Mouse (Mus musculus): ENCODE measurements around the gene Osbpl3. TPM values are rescaled to one million over a fixed set of nuclear protein-coding genes. Genes with fewer than 3 reads are reported as not detected.

Osbpl3 gene
- total RNA-seq (2021), result 10 to 100 TPM; 14.3 to 15.2 TPM
- long read RNA-seq, experiment 1, partial matches to known transcripts, result 1 of 2 reads
- long read RNA-seq, experiment 1, other reads (novel, unspliced or antisense), result 1 of 2 reads
- long read RNA-seq, experiment 2, partial matches to known transcripts, result 2 of 4 reads
- long read RNA-seq, experiment 2, other reads (novel, unspliced or antisense), result 2 of 4 reads

GRCm38 (mm10) chr6:50455829-50456469, at the start of gene Osbpl3:
Gene Osbpl3 (minus strand): TSS chr6:50456201.
- DNase-seq (ENCODE audit: low spot score in 2 of 2), result peak; percentile 83 to 87

DNA sequence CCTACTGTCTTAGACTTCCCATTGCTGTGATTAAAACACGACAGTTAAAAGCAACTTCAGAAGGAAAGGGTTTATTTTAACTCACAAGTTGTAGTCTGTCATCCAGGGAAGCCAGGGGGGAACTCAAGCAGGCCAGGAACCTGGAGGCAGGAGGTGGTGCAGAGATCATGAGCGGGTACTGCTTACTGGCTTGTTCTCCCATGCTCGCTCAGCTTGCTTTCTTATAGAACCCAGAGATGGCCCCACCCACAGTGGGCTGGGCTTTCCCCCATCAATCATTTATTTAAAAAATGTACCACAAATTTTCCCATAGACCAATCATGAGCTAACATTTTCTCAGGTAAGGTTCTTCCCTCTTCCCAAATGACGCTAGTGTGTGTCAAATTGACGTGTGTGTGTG, 49.5 kb upstream of the Osbpl3 start:
- DNase-seq (ENCODE audit: low spot score in 2 of 2), result no peak

GRCm38 (mm10) chr6:50504711-50505110, 48.7 kb upstream of the Osbpl3 start:
- no peak for DNase-seq (ENCODE audit: low spot score in 2 of 2)

- no peak for DNase-seq (ENCODE audit: low spot score in 2 of 2)
Observed at GRCm38 (mm10) chr6:50503779-50504178, 47.8 kb upstream of the Osbpl3 start.

DNA sequence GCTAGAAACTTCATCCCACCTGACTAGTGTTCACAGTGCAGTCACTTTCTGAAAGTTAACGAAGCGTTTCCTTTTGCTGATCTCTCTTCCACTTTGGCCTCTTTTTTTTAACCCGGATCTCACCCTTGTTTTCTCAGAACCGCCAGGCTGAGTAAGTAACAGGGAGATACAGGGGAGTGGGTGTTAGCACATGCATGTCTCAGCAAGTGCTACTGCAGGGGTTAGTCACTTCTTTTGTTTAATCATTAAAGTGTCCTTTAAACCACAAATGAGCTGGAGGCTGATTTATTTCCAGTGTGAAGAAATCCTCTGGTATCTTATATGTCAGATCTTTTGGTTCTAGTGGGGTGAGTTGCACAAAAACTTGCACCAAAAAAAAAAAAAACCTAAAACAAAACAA, 47.0 kb upstream of the Osbpl3 start:
- no peak for DNase-seq (ENCODE audit: low spot score in 2 of 2)

DNA sequence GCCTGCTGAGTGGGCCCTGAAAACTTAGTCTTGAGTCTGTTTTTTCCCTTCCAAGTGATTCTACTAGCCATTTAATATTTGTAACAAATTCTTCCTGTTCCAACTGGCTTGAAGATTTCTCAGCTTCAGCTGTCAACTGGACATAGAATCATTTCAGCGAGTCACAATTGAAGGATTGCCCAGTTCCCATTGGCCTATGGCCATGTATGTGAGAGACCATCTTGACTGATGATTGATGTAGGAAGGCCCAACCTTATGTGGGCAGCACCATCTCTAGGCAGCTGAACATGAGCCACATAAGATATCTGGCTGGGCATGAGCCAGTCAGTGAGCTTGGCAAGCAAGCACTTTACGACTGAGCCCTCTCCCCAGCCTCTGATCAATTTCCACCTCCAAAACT, 42.3 kb upstream of the Osbpl3 start:
- DNase-seq (ENCODE audit: low spot score in 2 of 2), result peak in 1 of 2 experiments; percentile 32

GRCm38 (mm10) chr6:50490519-50490918, 34.5 kb upstream of the Osbpl3 start:
- no peak for DNase-seq (ENCODE audit: low spot score in 2 of 2)

- no peak for DNase-seq (ENCODE audit: low spot score in 2 of 2)
Observed at GRCm38 (mm10) chr6:50489380-50489779, 33.4 kb upstream of the Osbpl3 start.

GRCm38 (mm10) chr6:50486035-50486902, 30.3 kb upstream of the Osbpl3 start:
- no peak for DNase-seq (ENCODE audit: low spot score in 2 of 2)

GRCm38 (mm10) chr6:50483426-50483825, 27.4 kb upstream of the Osbpl3 start:
- peak in 1 of 2 experiments; percentile 34 for DNase-seq (ENCODE audit: low spot score in 2 of 2)

DNA sequence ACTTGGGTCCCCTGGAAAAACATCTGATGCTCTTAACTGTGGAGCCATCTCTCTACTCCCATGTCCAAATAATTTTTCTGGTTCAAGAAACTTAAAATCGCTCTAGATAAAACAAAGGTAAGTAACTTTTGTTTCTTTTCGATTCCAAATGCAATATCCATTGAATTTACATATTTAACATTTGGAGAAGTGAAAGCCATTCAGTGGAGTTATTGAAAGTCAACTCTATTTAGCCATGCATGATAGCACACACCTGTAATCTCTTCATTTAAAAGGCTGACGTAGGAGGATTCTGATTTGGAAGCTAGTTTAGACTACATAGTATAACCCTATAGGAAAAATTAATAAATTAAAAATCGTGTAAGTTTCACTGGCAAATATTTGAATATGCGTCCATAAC, 25.5 kb upstream of the Osbpl3 start:
- no peak for DNase-seq (ENCODE audit: low spot score in 2 of 2)

GRCm38 (mm10) chr6:50466451-50466850, 10.4 kb upstream of the Osbpl3 start:
- DNase-seq (ENCODE audit: low spot score in 2 of 2), result no peak

DNA sequence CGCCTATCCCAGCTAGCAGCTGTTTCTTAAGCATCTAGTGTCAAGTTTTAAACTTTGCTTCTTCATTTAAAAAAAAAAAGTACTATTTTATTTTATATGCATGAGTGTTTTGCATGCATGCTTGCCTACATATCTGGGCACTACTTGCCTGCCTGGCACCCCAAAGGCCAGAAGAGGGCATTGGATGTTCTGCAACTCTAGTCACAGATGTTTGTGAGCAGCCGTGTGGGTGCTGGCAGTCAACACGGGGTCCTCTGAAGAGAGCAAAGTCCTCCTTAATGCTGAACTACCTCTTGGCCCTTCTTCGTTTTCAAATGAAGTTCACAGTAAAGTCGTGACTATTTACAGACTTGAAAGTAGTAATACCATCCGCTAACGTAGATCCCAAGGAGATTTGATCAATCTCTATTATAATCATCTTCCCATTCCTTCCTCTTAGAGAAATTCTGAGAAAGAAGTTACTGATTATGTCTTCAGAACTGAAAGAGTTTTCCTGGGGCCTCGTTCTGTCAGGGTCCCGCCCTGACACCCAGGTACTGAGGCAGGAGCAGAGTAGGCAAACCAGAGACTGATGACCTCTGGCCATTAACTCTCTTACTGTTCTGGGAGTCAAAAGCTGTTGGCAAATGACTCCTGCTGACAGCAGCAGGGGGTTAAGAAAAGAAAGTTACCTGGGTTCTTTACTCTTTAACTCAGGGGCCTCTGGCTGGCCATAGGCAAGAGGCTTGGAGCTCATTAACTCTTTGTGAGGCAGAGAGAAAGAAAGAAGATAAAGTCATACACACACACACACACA, 8.9 kb upstream of the Osbpl3 start:
- no peak for DNase-seq (ENCODE audit: low spot score in 2 of 2)

- no peak for DNase-seq (ENCODE audit: low spot score in 2 of 2)
Observed at GRCm38 (mm10) chr6:50462026-50462425, 6.0 kb upstream of the Osbpl3 start.

GRCm38 (mm10) chr6:50461585-50461984, 5.6 kb upstream of the Osbpl3 start:
- DNase-seq (ENCODE audit: low spot score in 2 of 2), result no peak

GRCm38 (mm10) chr6:50460646-50461045, 4.6 kb upstream of the Osbpl3 start:
- peak in 1 of 2 experiments; percentile 85 for DNase-seq (ENCODE audit: low spot score in 2 of 2)

DNA sequence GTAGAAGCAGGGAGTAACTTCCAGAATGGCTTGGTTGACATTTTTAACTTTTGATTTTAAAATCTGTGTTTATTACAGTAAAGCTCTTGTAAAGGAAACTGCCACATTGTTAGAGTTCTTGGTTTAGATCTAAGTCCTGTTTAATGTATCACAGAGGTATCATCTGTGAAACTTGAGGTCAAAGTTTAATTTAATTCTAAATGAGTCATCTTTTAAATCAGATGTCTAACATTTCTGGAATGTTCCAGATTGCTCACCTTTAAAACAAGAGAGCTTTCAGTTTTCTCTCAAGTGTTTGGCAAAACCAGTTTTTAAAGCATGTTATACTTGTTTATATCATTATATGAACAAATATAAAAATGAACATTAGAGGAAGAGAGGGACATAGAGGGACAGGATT, 4.2 kb upstream of the Osbpl3 start:
- no peak for DNase-seq (ENCODE audit: low spot score in 2 of 2)

DNA sequence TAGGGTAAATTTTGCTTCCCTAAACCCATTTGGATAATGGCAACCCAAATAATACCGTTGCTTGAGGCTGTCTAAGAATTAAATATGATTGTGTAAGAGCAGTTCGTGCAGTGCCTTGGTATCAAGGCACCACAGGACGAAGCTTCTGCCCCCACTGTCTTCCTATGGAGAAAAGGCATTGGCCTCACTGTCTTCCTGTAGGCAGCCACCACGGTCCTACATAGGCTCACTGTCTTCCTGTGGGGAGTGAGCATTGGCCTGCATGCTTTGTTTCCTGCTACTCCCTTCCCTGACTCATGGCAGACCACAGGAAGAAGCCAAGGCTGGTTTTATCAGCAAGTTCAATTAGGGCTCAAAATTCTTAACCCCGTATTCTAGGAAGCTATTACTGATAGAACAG, 3.3 kb upstream of the Osbpl3 start:
- DNase-seq (ENCODE audit: low spot score in 2 of 2), result no peak

GRCm38 (mm10) chr6:50457551-50458348, 1.7 kb upstream of the Osbpl3 start:
- DNase-seq (ENCODE audit: low spot score in 2 of 2), result no peak

GRCm38 (mm10) chr6:50456706-50457105, 705 bp upstream of the Osbpl3 start:
- DNase-seq (ENCODE audit: low spot score in 2 of 2), result no peak

All from layer of hippocampus, postnatal 14 days (tissue).